Mouse (Mus musculus) lung, embryonic 14.5 days (tissue): ENCODE data around the gene Dhx33. TPM values are rescaled to one million over a fixed set of nuclear protein-coding genes. Genes with fewer than 3 reads are reported as not detected.

Experiments
- ATAC-seq: fragments of 200-750 bp; cut with Nextera tagmentation; 2 replicates; pipeline ENCODE4 v1.8.0; 2017; ENCODE audit warnings: mild to moderate bottlenecking, moderate TSS enrichment, moderate library complexity; ENCODE audit not compliant: insufficient read depth
- DNase-seq: peaks from one replicate; pipeline ENCODE4 v3.0.0-alpha.2; 2015
- H3K27ac ChIP-seq: fragments of 300-500 bp; sonication (generic); 2 replicates; pipeline ENCODE4 v1.5.1; 2014; ENCODE audit warnings: low read depth, mild to moderate bottlenecking, moderate library complexity
- H3K27me3 ChIP-seq: fragments of 300-500 bp; sonication (generic); 2 replicates; pipeline ENCODE4 v1.6.1; 2014; ENCODE audit warnings: low read length, control low read depth; ENCODE audit not compliant: insufficient read depth
- H3K36me3 ChIP-seq: fragments of 300-500 bp; sonication (generic); 2 replicates; pipeline ENCODE4 v1.6.1; 2014; ENCODE audit warnings: control low read depth; ENCODE audit not compliant: insufficient read depth
- H3K4me1 ChIP-seq: fragments of 300-500 bp; sonication (generic); 2 replicates; pipeline ENCODE4 v1.6.1; 2014; ENCODE audit warnings: antibody characterized with exemption, control low read depth; ENCODE audit not compliant: insufficient read depth
- H3K4me2 ChIP-seq: fragments of 300-500 bp; sonication (generic); 2 replicates; pipeline ENCODE4 v1.6.1; 2014; ENCODE audit warnings: mild to moderate bottlenecking
- H3K4me3 ChIP-seq: fragments of 300-500 bp; sonication (generic); 2 replicates; pipeline ENCODE4 v1.5.1; 2014; ENCODE audit warnings: low read depth, low read length
- H3K9ac ChIP-seq: fragments of 300-500 bp; sonication (generic); 2 replicates; pipeline ENCODE4 v1.6.1; 2014
- H3K9me3 ChIP-seq: fragments of 300-500 bp; sonication (generic); 2 replicates; pipeline ENCODE4 v1.6.1; 2016; ENCODE audit warnings: low read depth, low read length, control low read depth
- CTCF ChIP-seq: IDR thresholded peaks from 2 replicates; pipeline ENCODE4 v1.5.1; 2016; ENCODE audit warnings: antibody characterized with exemption, low read depth
- whole genome bisulfite sequencing: fragments of 180-500 bp; shearing (Covaris S2); extraction: QIAGEN DNeasy Blood & Tissue Kit; methylation state at CpG from one replicate; pipeline ENCODE4 v1.1.7; 2014; 5-methylcytosine and 5-hydroxymethylcytosine counted together
- polyA plus RNA-seq: library from polyadenylated mRNA; unstranded; fragments of >200 nt; fragmentation: Nextera tagmentation; extraction: Ambion mirVana; gene quantifications from 2 replicates; pipeline ENCODE4 v1.2.1, GENCODE M21; 2014

Gene Dhx33
- polyA plus RNA-seq, 1 experiment from 2014 or later: 27.7 TPM

DNA sequence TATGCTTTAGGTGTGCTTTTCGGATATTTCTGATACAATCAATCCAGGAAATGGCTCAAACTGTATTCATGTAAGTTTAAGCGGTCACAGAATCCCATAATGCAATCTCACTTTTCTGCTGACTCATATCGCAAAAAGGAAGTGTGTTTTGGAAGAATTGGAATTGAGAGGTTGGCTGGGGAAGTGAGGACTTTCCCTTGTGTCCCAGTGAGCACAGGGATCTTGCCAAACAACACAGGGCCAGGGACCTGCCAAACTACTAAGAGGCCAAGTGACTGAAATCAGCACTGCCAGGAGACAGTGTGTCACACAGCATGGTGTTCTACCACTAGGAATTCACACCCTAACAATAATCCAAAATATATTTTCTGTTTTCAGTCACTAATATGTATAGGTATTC is 4.1 kb upstream of the Dhx33 start:
- Histone ChIP-seq H3K9ac (no peak overlapping the region), H3K36me3 (peaks cover 53% of the 10 kb centered on the region), H3K4me1 (0 out of 2 replicates have a peak, but pooled peaks cover 2% of the 10 kb centered on the region), H3K4me2 (no peak overlapping the region), H3K9me3 (no peaks in the 10 kb centered on the region), H3K4me3 (no peak overlapping the region), H3K27ac (no peak overlapping the region), H3K27me3 (no peaks in the 10 kb centered on the region)
- 87% methylated on average over 3 of the region's 3 CpGs for WGBS
- TF ChIP-seq CTCF: no peak
- ATAC-seq (no peak), DNase-seq (no peak)

DNA sequence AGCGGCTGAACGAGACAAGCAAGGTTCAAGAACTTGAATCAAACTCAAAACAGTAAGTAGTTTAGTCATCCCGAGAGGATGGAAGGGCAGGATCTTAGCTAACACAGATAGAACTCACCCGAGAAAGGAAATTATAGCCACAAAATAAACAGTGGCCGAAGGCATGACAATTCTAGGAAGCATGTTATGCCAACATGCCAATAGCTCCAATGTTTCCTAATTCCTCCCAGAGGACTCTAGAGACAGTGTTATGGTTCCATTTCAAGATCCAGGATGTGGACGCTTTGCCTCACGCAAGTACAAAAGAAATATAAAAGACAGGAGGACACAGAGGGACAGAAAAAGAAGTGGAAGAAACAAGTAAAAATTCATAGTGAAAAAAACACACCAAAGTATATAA is 3.6 kb upstream of the Dhx33 start:
- Histone ChIP-seq H3K27ac (no peak overlapping the region), H3K27me3 (no peaks in the 10 kb centered on the region), H3K4me1 (peaks cover 7% of the 10 kb centered on the region; the same call in 1 of the 2 replicates), H3K9me3 (no peaks in the 10 kb centered on the region), H3K4me3 (no peak overlapping the region), H3K4me2 (no peak overlapping the region), H3K36me3 (peaks cover 51% of the 10 kb centered on the region), H3K9ac (no peak overlapping the region)
- ATAC-seq (no peak), DNase-seq (peak; percentile 12)
- TF ChIP-seq CTCF: no peak
- WGBS: 82% methylated on average over 7 of the region's 7 CpGs

- ATAC-seq (no peak), DNase-seq (no peak)
- H3K4me2 ChIP-seq: no peak overlapping the region
- peaks cover 42% of the 10 kb centered on the region for H3K36me3 ChIP-seq
- H3K27me3 ChIP-seq: no peaks in the 10 kb centered on the region
- H3K9me3 ChIP-seq: no peaks in the 10 kb centered on the region
- H3K4me3 ChIP-seq: no peak overlapping the region
- H3K4me1 ChIP-seq: peaks cover 7% of the 10 kb centered on the region; the same call in 1 of the 2 replicates
- H3K27ac ChIP-seq: no peak overlapping the region
- no peak for TF ChIP-seq CTCF
- WGBS: 90% methylated on average over 6 of the region's 6 CpGs
- H3K9ac ChIP-seq: no peak overlapping the region
Observed at GRCm38 (mm10) chr11:71007026-71007425, 2.8 kb upstream of the Dhx33 start.

DNA sequence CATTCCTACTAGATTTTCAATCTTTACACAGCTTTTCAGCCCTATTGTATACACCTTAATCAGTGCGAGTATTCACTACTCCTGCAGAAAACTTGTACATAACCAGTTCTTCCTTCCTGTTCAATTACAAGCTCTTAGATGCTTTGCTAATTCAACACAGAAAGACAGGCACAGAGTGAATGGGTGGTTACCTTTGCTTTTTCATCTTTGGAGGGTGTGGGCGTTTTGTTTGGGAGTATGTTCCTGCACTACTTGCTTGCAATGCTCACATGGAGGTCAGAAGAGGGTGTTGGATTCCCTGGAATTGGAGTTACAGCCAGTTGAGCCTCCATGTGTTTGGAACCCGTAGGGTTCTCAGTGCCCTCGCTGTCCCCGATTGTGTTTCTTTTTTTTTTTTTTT is 809 bp upstream of the Dhx33 start:
- peak overlapping the region; percentile 60 for H3K27ac ChIP-seq
- ATAC-seq: no peak
- peak overlapping the region; percentile 84 for H3K4me2 ChIP-seq

GRCm38 (mm10) chr11:71003611-71004315 is 474 bp downstream of the Dhx33 start:
- H3K9me3 ChIP-seq: no peaks in the 10 kb centered on the region
- H3K27ac ChIP-seq: peak overlapping the region; percentile 69; the same call in 1 of the 2 replicates
- peak overlapping the region; percentile 84 for H3K4me2 ChIP-seq
- H3K9ac ChIP-seq: peak overlapping the region; percentile 65
- ATAC-seq (peak; percentile 84), DNase-seq (peak; percentile 46)
- H3K4me1 ChIP-seq: peaks cover 7% of the 10 kb centered on the region; the same call in 1 of the 2 replicates
- H3K4me3 ChIP-seq: peak overlapping the region; percentile 88
- WGBS: under 1% methylated on average over 49 of the region's 49 CpGs
- no peak for TF ChIP-seq CTCF
- H3K36me3 ChIP-seq: peaks cover 33% of the 10 kb centered on the region
- H3K27me3 ChIP-seq: no peaks in the 10 kb centered on the region

More for the DNA sequence above, 809 bp upstream of the Dhx33 start:
- Histone ChIP-seq H3K4me1 (peaks cover 7% of the 10 kb centered on the region; the same call in 1 of the 2 replicates), H3K27me3 (no peaks in the 10 kb centered on the region), H3K9ac (peak overlapping the region; percentile 41; the same call in 1 of the 2 replicates), H3K9me3 (no peaks in the 10 kb centered on the region), H3K36me3 (peaks cover 33% of the 10 kb centered on the region), H3K4me3 (peak overlapping the region; percentile 88)
- WGBS: 56% methylated on average over 5 of the region's 5 CpGs
- DNase-seq: peak; percentile 15
- TF ChIP-seq CTCF: no peak

DNA sequence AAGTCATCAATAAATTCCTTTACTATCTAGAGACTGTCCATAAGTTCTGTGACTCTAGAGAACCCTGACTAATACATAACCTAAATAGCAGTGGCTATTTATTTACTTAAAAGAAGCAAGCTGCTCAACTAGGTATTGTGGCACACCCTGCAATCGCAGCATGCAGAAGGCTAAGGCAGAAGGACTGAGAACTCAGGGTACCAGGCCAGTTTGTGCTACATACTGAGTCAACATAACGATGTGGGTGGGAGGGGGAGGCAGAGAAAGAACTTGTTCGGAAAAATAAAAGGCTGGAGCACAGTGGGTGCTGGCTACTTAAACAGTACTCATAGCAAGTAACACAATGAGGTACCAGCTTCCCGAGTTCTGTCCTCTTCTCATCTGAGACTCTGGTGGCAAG is 3.1 kb downstream of the Dhx33 start:
- Histone ChIP-seq H3K9ac (no peak overlapping the region), H3K4me3 (no peak overlapping the region), H3K4me1 (peaks cover 7% of the 10 kb centered on the region; the same call in 1 of the 2 replicates), H3K9me3 (no peaks in the 10 kb centered on the region), H3K4me2 (no peak overlapping the region), H3K27ac (no peak overlapping the region), H3K27me3 (no peaks in the 10 kb centered on the region), H3K36me3 (peaks cover 45% of the 10 kb centered on the region)
- ATAC-seq (no peak), DNase-seq (no peak)
- TF ChIP-seq CTCF: no peak
- 85% methylated on average over 4 of the region's 4 CpGs for WGBS

DNA sequence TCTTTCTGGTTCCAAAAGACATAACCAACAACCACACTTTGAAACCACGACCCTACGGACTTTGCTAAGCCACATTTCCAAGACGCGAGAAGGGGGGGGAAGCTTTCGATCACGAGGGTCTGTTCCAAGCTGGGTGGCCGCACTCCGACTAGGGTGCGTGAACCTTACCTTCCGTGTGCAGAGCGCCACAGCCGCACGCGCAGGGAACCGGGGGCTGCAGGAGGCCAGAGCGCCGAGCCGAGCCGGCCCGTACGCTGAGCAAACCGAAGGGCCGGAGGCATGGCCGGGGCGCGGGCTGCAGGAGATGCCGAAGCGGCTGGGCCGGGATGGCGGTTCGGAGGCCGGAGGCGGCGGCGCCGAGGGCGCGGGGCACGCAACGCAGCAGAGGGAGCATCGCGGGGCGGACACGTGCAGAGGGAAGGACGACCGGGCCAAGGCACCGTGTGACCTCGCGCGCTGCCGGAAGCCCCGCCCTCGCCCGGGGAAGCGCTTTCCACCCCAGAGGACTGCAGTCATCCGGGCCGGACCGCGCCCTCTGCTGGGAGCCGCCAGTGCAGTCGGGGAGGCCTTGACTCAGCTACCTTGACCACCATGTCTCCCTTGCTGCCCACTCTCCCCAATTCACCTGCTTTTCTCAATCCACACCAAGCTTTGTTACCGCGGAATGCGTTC is 21.5 kb downstream of the Dhx33 start, which contains the start of gene C1qbp:
TSS of gene C1qbp (minus strand) at position 470 of the 672 bp plus-strand sequence.
- DNase-seq (peak; percentile 95), ATAC-seq (peak; percentile 96)
- peak; percentile 94 for TF ChIP-seq CTCF
- Histone ChIP-seq H3K27me3 (no peaks in the 10 kb centered on the region), H3K36me3 (peaks cover 76% of the 10 kb centered on the region), H3K4me3 (peak within 1 kb of the TSS; percentile 98), H3K27ac (peak within 1 kb of the TSS; percentile 58; the same call in 1 of the 2 replicates), H3K9me3 (no peaks in the 10 kb centered on the region), H3K4me1 (peaks cover 3% of the 10 kb centered on the region; the same call in 1 of the 2 replicates), H3K4me2 (peak within 1 kb of the TSS; percentile 71), H3K9ac (peak within 1 kb of the TSS; percentile 92)
- under 1% methylated on average over 60 of the region's 64 CpGs for WGBS
